Mouse (Mus musculus) forebrain, embryonic 11.5 days (tissue): ENCODE results near the gene Cdc27. TPM values are rescaled to one million over a fixed set of nuclear protein-coding genes. Genes with fewer than 3 reads are reported as not detected.

Experiments
- ATAC-seq: fragments of 200-750 bp; cut with Nextera tagmentation; replicated peaks from 2 replicates; pipeline ENCODE4 v1.8.0; 2017; ENCODE audit warnings: moderate TSS enrichment; ENCODE audit not compliant: low FRiP score
- DNase-seq: peaks from one replicate; pipeline ENCODE4 v3.0.0-alpha.2; 2017; ENCODE audit warnings: low spot score
- H3K27ac ChIP-seq: fragments of 300-500 bp; sonication (generic); 2 replicates; pipeline ENCODE4 v1.5.1; 2014; ENCODE audit warnings: low read depth, low read length
- H3K27me3 ChIP-seq: fragments of 300-500 bp; sonication (generic); 2 replicates; pipeline ENCODE4 v1.6.1; 2014; ENCODE audit warnings: mild to moderate bottlenecking, low read length, mixed read lengths; ENCODE audit not compliant: control insufficient read depth, insufficient read depth
- H3K36me3 ChIP-seq: fragments of 300-500 bp; sonication (generic); 2 replicates; pipeline ENCODE4 v1.6.1; 2014; ENCODE audit warnings: mild to moderate bottlenecking, low read length, moderate library complexity, mixed read lengths; ENCODE audit not compliant: control insufficient read depth, insufficient read depth
- H3K4me1 ChIP-seq: fragments of 300-500 bp; sonication (generic); replicated peaks from 2 replicates; pipeline ENCODE4 v1.6.1; 2014; ENCODE audit warnings: low read length, mixed read lengths; ENCODE audit not compliant: control insufficient read depth, insufficient read depth
- H3K4me2 ChIP-seq: fragments of 300-500 bp; sonication (generic); 2 replicates; pipeline ENCODE4 v1.6.1; 2014; ENCODE audit warnings: low read depth, mild to moderate bottlenecking, low read length, moderate library complexity, mixed read lengths; ENCODE audit not compliant: severe bottlenecking
- H3K4me3 ChIP-seq: fragments of 300-500 bp; sonication (generic); 2 replicates; pipeline ENCODE4 v1.5.1; 2014; ENCODE audit warnings: low read depth, low read length
- H3K9ac ChIP-seq: fragments of 300-500 bp; sonication (generic); 2 replicates; pipeline ENCODE4 v1.6.1; 2014; ENCODE audit warnings: low read length
- H3K9me3 ChIP-seq: fragments of 300-500 bp; sonication (generic); 2 replicates; pipeline ENCODE4 v1.6.1; 2016; ENCODE audit warnings: low read length, mixed read lengths; ENCODE audit not compliant: control insufficient read depth
- WGBS: fragments of 180-500 bp; shearing (Covaris S2); extraction: QIAGEN DNeasy Blood & Tissue Kit; methylation state at CpG from one replicate; pipeline ENCODE4 v1.1.7; 2014; 5-methylcytosine and 5-hydroxymethylcytosine counted together
- polyA plus RNA-seq: library from polyadenylated mRNA; unstranded; fragments of >200 nt; fragmentation: Nextera tagmentation; extraction: Ambion mirVana; gene quantifications from 2 replicates; pipeline ENCODE4 v1.2.1, GENCODE M21; 2014

Gene Cdc27
- 56.4 and 62.7 TPM in 2 replicates for polyA plus RNA-seq

DNA sequence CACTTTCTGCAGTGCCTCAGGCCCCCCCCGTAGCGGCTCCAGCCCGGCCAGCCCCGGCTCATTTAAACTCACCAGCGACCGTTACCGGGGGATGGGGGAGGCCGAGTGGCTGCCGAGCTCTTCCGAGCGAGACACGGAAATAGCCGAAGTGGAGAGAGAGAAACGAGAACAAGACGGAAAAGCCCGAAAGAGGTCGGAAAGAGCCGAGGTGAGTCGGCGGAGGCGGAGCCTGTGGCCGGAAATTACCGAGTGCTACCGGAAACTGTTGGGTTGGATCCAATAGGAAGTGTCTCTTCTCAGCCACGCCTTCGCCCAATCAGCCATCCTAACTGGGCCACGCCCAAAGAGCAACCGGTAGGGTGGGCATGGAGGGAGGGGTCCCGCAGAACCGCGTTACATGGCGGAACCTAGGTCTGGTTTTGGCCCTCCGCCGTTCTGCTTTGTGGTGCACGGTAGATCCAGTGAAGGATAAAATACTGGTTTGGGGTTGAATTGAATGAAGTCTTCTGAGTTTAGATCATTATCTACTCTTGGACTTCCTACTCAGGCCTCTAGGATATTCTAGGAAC lies at the start of gene Cdc27, which contains the start of gene Myl4:
TSS of gene Cdc27 (minus strand) at position 215 of the 569 bp plus-strand sequence.
TSS of gene Myl4 (plus strand) at position 258 of the 569 bp plus-strand sequence.
- peak within 1 kb of the TSS; percentile 99 for H3K9ac ChIP-seq
- peak within 1 kb of the TSS; percentile 54; the same call in 1 of the 2 replicates for H3K27ac ChIP-seq
- WGBS: under 1% methylated on average over 35 of the region's 35 CpGs
- ATAC-seq (peak; percentile 98), DNase-seq (peak; percentile 99)
- H3K27me3 ChIP-seq: no peaks in the 10 kb centered on the region
- peak within 1 kb of the TSS; percentile 95 for H3K4me3 ChIP-seq
- no peaks in the 10 kb centered on the region for H3K36me3 ChIP-seq
- no peaks in the 10 kb centered on the region; the same call in 1 of the 2 replicates for H3K4me1 ChIP-seq
- no peaks in the 10 kb centered on the region for H3K9me3 ChIP-seq
- H3K4me2 ChIP-seq: peak within 1 kb of the TSS; percentile 80

DNA sequence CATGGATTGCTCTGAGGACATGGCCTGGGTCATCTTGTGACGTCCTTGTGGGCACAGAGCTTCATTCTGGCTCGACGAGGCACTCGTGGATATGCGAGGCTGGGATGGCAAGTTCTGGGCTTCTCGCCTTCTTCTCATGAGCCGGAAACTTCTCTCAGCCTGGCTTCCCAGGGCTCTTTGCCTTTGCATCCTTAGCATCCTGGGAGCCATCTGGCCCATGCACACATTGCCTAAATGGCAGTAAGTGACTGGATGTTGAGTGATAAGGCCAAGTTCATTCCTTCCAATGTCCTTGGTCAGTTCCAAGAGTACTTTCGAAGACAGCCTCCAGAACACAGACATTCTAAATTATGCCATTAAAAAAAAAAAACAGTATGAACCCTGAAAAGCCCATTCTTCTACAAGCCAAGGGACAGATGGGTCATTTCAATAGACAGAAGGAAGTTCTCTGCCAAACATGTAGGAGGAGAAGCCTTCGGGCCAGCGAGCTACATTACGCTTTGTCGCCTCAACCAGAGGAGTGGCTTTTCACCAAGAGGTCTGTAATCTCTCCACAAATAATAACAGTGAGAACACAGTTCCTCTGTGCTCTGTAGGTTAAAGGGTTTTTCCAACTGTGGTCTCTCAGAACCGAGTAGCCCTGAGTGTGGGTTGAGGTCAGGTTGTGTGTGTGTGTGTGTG lies 49.0 kb upstream of the Cdc27 start:
- Histone ChIP-seq H3K27me3 (no peaks in the 10 kb centered on the region), H3K27ac (no peak overlapping the region), H3K9me3 (no peaks in the 10 kb centered on the region), H3K9ac (no peak overlapping the region), H3K36me3 (no peaks in the 10 kb centered on the region), H3K4me1 (no peaks in the 10 kb centered on the region), H3K4me2 (no peak overlapping the region), H3K4me3 (no peak overlapping the region)
- 89% methylated on average over 13 of the region's 13 CpGs for WGBS
- peak; percentile 41 for DNase-seq
- no peak for ATAC-seq

DNA sequence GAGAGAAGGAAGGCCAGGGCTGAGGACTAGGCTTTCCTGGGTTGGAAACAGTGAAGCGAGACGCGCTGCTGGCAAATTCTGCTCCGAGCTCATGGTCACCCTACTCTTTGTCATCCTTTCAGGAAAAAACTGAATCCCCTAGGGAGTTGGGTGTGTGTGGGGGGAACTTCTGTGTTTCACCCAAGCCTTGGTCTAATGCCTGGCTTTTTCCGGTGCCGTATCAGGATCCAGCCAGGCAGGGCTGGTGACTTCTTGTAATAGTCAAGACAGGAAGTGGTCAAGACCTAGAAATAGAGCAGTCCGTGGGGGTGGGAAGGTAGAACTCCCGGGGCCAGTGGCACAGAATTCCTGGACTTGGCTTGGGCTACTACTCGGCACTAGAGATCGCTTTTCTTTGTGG lies 45.9 kb upstream of the Cdc27 start:
- DNase-seq: peak; percentile 42
- Histone ChIP-seq H3K9ac (no peak overlapping the region), H3K27me3 (no peaks in the 10 kb centered on the region), H3K4me1 (no peaks in the 10 kb centered on the region), H3K27ac (no peak overlapping the region), H3K4me3 (no peak overlapping the region), H3K9me3 (no peaks in the 10 kb centered on the region), H3K4me2 (no peak overlapping the region), H3K36me3 (no peaks in the 10 kb centered on the region)
- ATAC-seq: no peak
- WGBS: 78% methylated on average over 10 of the region's 10 CpGs

DNA sequence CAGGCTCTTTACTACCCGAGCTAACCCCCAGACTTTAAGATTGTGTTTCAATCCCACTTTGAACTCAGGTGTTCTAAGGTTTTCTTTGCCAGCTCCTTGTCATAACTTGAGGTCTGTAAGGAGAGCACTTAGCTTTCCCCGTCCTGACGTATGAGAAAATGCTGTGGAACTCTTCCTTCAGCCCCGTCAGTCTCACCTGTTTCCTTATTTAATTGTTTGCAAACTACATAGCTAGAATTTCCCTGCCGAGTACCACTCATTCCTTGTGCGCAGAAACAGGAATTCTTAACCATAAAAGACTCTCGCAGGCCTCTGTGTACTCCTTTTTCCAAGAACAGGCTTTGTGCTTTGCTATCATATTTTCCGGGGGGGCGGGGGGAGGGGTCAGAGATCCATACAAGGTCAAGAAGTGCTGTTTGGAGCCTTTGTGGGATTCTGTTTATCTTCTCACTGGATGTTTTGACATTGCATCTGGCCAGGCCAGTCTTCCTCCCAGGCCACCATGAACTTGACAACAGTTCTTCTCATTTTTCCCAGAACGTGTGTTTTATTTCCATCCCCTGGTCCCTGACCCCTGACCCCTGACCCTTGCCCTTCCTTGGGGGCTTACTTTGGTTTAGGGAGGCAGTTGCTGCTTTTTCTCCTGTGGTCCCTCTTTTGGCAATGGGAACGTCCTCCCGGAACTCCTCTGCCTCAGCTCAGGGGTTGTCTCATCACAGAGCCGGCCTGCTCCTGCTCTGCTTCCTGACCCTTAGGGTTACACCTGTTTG lies 41.8 kb upstream of the Cdc27 start:
- Histone ChIP-seq H3K4me3 (no peak overlapping the region), H3K4me2 (no peak overlapping the region), H3K4me1 (no peaks in the 10 kb centered on the region), H3K27me3 (no peaks in the 10 kb centered on the region), H3K36me3 (no peaks in the 10 kb centered on the region), H3K9me3 (no peaks in the 10 kb centered on the region), H3K9ac (no peak overlapping the region), H3K27ac (no peak overlapping the region)
- no peak for ATAC-seq
- 78% methylated on average over 13 of the region's 13 CpGs for WGBS
- peak; percentile 39 for DNase-seq

DNA sequence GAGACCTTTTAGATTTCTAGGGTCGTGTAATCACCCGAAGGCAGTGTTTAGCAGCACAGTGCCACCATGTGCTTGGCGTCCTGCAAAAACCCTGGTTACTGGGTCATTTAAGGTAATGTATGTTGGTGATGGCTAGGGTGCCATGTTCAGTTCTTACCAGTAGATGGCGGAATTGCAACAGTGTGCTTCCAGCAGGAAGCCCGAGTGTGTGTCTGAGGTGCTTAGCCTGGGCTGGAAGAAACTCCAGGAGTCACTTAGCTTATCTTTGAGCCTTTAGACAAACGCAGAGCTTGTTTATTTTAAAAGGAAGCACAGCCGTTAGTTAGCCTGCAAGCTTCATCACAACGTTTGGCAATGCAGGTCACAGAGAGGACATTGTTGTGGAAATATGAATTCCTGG lies 39.7 kb upstream of the Cdc27 start:
- Histone ChIP-seq H3K27me3 (no peaks in the 10 kb centered on the region), H3K27ac (no peak overlapping the region), H3K36me3 (no peaks in the 10 kb centered on the region), H3K4me3 (no peak overlapping the region), H3K4me1 (no peaks in the 10 kb centered on the region), H3K9me3 (no peaks in the 10 kb centered on the region), H3K4me2 (no peak overlapping the region), H3K9ac (no peak overlapping the region)
- DNase-seq (peak; percentile 86), ATAC-seq (peak; percentile 60)
- WGBS: 5% methylated on average over 8 of the region's 8 CpGs

DNA sequence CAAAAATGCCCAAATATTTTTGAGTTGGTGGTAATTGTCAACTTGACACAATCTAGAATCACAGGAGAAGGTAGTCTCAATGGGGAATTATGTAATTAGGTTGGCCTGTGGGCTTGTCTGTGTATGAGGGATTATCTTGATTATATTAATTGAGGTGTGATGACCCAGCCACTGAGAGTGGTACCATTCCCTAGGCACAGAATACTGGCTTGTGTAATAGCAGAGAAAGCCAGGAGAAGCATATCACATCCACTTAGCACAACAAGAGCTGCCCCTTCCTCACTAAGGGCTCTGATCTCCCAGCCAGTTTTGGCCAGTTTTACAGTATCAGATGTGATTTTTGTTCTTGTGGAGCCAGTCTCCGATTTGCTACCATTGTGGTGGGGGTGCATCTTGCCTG lies 39.1 kb upstream of the Cdc27 start:
- Histone ChIP-seq H3K4me1 (no peaks in the 10 kb centered on the region), H3K9ac (no peak overlapping the region), H3K4me2 (no peak overlapping the region), H3K9me3 (no peaks in the 10 kb centered on the region), H3K27ac (no peak overlapping the region), H3K4me3 (no peak overlapping the region), H3K36me3 (no peaks in the 10 kb centered on the region), H3K27me3 (no peaks in the 10 kb centered on the region)
- ATAC-seq (no peak), DNase-seq (no peak)
- WGBS: 71% methylated on average over 1 of the region's 1 CpGs

DNA sequence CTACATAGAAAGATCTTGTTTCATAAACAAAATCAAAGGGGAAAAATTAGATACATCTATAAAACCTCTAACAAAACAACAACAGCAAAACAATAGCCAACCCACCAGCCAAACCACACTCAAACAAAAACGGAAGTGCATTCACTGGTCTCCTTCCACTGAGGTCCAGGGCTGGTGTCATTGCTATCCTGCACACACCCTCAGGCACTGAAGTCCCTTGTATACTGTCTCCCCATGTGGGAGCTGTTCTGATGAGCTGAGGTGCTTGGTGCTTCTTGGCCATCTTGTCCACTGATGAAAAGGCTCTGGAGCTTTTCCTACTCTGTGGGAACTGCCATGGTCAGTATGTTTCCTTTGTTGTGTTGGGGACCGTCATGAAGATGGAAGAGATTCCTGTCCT lies 38.1 kb upstream of the Cdc27 start:
- 94% methylated on average over 2 of the region's 2 CpGs for WGBS
- Histone ChIP-seq H3K27ac (no peak overlapping the region), H3K9me3 (no peaks in the 10 kb centered on the region), H3K4me2 (no peak overlapping the region), H3K36me3 (no peaks in the 10 kb centered on the region), H3K4me1 (no peaks in the 10 kb centered on the region), H3K9ac (no peak overlapping the region), H3K4me3 (no peak overlapping the region), H3K27me3 (no peaks in the 10 kb centered on the region)
- DNase-seq: no peak
- ATAC-seq: no peak

DNA sequence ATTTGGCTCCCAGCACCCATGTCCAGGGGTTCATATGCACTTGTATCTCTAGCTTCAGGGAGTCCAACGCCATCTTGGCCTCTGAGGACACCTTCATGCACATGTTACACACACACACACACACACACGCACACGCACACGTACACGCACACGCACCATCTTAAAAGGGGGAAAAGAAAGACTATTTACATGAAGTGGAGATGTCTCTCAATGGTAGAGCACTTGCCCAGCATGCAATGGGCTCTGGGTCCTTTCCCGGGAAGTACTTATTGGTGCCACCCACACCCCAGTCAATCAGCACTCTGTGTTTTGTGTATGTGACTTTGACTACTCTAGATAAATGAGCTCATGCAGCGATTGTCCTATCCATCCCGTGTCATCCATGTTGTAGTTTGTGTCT lies 37.5 kb upstream of the Cdc27 start:
- ATAC-seq (no peak), DNase-seq (no peak)
- Histone ChIP-seq H3K27ac (no peak overlapping the region), H3K9me3 (no peaks in the 10 kb centered on the region), H3K9ac (no peak overlapping the region), H3K4me3 (no peak overlapping the region), H3K4me2 (no peak overlapping the region), H3K36me3 (no peaks in the 10 kb centered on the region), H3K27me3 (no peaks in the 10 kb centered on the region), H3K4me1 (no peaks in the 10 kb centered on the region)
- 96% methylated on average over 9 of the region's 9 CpGs for WGBS
